Mouse (Mus musculus) heart, postnatal 0 days (tissue): ENCODE data around the gene Mettl7a3.

ENCODE experiments used
- CTCF ChIP-seq: IDR thresholded peaks from 2 replicates; pipeline ENCODE4 v1.5.1; 2016; ENCODE audit warnings: antibody characterized with exemption, control low read depth, low read depth
- EP300 ChIP-seq: IDR thresholded peaks from 2 replicates; pipeline ENCODE4 v1.6.1; 2016; ENCODE audit warnings: antibody characterized with exemption, low read depth

DNA sequence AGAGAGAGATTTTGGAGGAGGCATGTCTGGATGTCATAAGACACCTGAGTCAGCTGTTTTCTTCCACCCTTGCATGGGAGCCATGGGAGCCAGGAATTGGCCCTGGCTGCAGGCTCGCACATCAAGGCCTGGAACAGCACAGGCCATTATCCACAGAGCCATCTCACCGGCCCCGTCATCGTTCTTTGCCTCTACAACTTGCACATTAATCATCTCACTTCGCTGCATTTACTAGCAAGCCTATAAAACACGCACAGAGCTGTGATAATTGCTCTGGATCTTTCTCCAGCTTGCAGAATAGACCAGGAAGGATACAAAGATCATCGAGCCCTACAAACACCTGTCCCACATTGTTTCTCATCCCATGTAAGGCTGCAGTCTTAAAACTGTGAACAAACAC, 4.0 kb upstream of the Mettl7a3 start:
- TF ChIP-seq EP300 (no peak), CTCF (no peak)
